Mouse (Mus musculus) small intestine, adult 10 weeks (tissue): ENCODE measurements around the gene Slc17a8. TPM values are rescaled to one million over a fixed set of nuclear protein-coding genes. Genes with fewer than 3 reads are reported as not detected.

ENCODE experiments used
- polyA plus RNA-seq: library from polyadenylated mRNA; stranded (reverse); fragments of 350-450 nt; fragmentation: Illumina TruSeq; extraction: RNeasy Lipid Tissue Mini Kit (QIAGEN cat#74804); gene quantifications from one replicate; pipeline ENCODE4 v1.2.3, GENCODE M21; 2014; ENCODE audit warnings: low replicate concordance

Slc17a8 gene
- polyA plus RNA-seq, result 0.26 TPM

GRCm38 (mm10) chr10:89621129-89621528 is at the start of gene Slc17a8:
Slc17a8 (minus strand) TSS chr10:89621253.

GRCm38 (mm10) chr10:89532929-89533727 is 87.9 kb downstream of the Slc17a8 start, which contains the start of gene Nr1h4:
Nr1h4 (minus strand) TSS chr10:89533585.

Other genes starting within 250 kb of the Slc17a8 start
- 5.3 TPM for gene Gas2l3, start 177.3 kb downstream of the Slc17a8 start, polyA plus RNA-seq
- gene Nr1h4, start 87.7 kb downstream of the Slc17a8 start, polyA plus RNA-seq, result 40.9 TPM
- 91.7 TPM for gene Scyl2, start 65.0 kb upstream of the Slc17a8 start, polyA plus RNA-seq
- 13.7 TPM for gene Actr6, start 111.0 kb upstream of the Slc17a8 start, polyA plus RNA-seq
- 37.6 TPM for gene Uhrf1bp1l, start 123.7 kb upstream of the Slc17a8 start, polyA plus RNA-seq